Mouse (Mus musculus) cerebellum, adult 2 months (tissue): ENCODE data around the gene Patl1.

Experiments used
- CTCF ChIP-seq: fragments of 200-500 bp; IDR thresholded peaks from 2 replicates; pipeline ENCODE4 v1.5.1; 2011; ENCODE audit warnings: low read depth, mild to moderate bottlenecking, control low read depth, low read length, moderate library complexity, borderline replicate concordance; ENCODE audit not compliant: insufficient read depth
- POLR2A ChIP-seq: fragments of 200-500 bp; IDR thresholded peaks from 2 replicates; pipeline ENCODE4 v1.6.1; 2011; ENCODE audit warnings: low read length, control low read depth, borderline replicate concordance; ENCODE audit not compliant: insufficient read depth

GRCm38 (mm10) chr19:11956636-11957035 lies 44.4 kb downstream of the Patl1 start:
- TF ChIP-seq CTCF (no peak), POLR2A (no peak)
